Mouse (Mus musculus): ENCODE measurements around the gene Phrf1. TPM values are rescaled to one million over a fixed set of nuclear protein-coding genes. Genes with fewer than 3 reads are reported as not detected.
"Not testable (repeated sequence)": the region's sequence is repeated elsewhere in the genome, so short reads cannot be mapped to it uniquely, and the experiment has no call there.

The Phrf1 gene
- polyA plus RNA-seq, 1 experiment from 2014 or later: 78.3 TPM

DNA sequence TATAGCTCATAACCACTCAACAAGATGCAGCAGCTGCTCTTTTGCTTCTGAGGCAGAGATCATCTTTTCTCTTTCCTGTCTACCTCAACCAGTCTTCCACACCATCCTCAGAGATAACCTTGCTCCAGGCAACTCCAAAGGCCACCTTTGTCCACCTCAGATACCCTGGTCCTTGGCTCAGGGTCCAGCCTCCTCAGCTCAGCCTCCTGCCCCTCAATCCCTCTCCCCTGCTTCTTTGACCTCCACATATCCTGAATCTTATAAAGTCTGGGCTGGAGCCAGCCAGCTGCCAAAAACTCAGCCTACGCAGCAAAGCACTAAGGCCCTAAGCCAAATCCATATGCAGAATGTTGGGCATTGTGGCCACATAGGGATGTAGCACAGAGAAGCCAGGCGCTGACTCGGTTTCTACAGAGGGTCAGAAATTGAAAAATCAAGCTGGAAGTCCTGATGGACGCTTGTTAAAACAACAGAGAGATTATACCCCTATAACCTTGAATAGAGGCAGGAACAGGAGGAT is 5.8 kb upstream of the Phrf1 start:
- Histone ChIP-seq H3K27ac (peak overlapping the region; percentile 94), H3K4me1 (peaks cover 45% of the 10 kb centered on the region), H3K9me3 (replicated peaks) (no peaks in the 10 kb centered on the region), H3K4me2 (peak overlapping the region; percentile 93; the same call in 1 of the 2 replicates), H3K4me3 (replicated peaks) (no peak overlapping the region), H3K36me3 (peaks cover 20% of the 10 kb centered on the region), H3K27me3 (no peaks in the 10 kb centered on the region), H3K9ac (peak overlapping the region; percentile 42; the same call in 1 of the 2 replicates)
- no peak for ATAC-seq (replicated peaks; ENCODE audit: low FRiP score)
- WGBS: 83% methylated on average over 4 of the region's 4 CpGs

DNA sequence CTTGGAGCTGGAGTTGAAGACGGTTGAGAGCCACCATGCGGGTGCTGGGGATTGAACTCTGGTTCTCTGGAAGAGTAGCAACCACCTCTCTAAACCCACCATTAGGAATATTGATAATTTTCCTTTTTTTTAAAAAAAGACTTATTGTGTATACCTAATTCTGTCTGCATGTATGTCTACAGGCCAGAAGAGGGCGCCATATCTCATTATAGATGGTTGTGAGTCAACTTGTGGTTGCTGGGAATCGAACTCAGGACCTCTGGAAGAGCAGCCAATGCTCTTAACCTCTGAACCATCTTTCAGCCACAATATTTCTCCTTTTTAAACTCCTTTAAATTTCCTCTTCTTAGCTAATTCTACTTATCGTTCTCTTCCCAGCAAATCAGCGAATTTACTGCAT is 2.0 kb upstream of the Phrf1 start:
- Histone ChIP-seq H3K9ac (no peak overlapping the region), H3K9me3 (replicated peaks) (no peaks in the 10 kb centered on the region), H3K36me3 (peaks cover 11% of the 10 kb centered on the region), H3K4me3 (replicated peaks) (no peak overlapping the region), H3K4me1 (peaks cover 39% of the 10 kb centered on the region), H3K4me2 (no peak overlapping the region), H3K27ac (no peak overlapping the region), H3K27me3 (no peaks in the 10 kb centered on the region)
- 83% methylated on average over 6 of the region's 6 CpGs for WGBS
- ATAC-seq (replicated peaks; ENCODE audit: low FRiP score): no peak

DNA sequence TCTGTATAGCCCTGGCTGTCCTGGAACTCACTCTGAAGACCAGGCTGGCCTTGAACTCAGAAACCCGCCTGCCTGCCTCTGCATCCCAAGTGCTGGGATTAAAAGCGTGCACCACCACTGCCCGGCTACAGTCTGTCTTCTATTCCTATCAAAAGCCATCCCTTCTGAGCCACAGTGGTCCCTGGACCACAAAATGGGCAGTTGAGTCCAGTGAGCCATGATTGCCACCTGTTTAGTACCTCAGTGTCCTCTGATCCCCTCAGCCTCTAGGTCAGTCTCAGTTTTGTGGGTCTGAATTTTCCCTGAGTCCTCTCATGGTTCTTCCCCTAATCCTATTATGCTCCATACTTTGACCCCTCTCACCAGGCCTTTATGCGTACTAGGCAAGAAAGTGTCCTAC is 788 bp upstream of the Phrf1 start:
- H3K9ac ChIP-seq: 0 out of 2 replicates have a peak overlapping the region, but pooled peaks have one; percentile 94
- 80% methylated on average over 4 of the region's 4 CpGs for WGBS

DNA sequence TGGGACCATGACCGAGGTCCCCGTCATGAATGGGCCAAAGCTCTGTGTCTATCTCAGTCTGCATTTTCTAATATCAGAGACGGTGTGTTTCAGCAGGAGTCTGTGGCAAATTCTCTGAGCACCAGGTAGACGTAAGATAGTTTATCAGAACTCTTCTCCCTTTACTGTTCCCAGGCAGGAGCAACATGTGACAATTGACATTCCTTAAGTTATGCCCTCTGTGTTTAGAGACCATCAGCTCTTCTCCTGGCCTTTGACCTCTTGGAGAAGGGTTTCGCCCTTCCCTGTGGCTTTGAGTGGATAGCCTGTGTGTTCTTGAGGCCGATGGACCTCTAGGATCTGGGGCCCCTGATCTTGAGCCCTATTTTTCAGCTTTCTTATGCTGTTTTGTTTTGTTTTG is 1.1 kb downstream of the Phrf1 start:
- Histone ChIP-seq H3K4me2 (peak overlapping the region; percentile 84), H3K27ac (no peak overlapping the region), H3K27me3 (no peaks in the 10 kb centered on the region), H3K36me3 (peaks cover 43% of the 10 kb centered on the region), H3K4me3 (replicated peaks) (peak overlapping the region; percentile 82), H3K4me1 (peaks cover 24% of the 10 kb centered on the region), H3K9me3 (replicated peaks) (no peaks in the 10 kb centered on the region), H3K9ac (peak overlapping the region; percentile 94)
- no peak for ATAC-seq (replicated peaks; ENCODE audit: low FRiP score)
- WGBS: 59% methylated on average over 6 of the region's 6 CpGs

More for the DNA sequence above, 788 bp upstream of the Phrf1 start:
- Histone ChIP-seq H3K27me3 (no peaks in the 10 kb centered on the region), H3K36me3 (peaks cover 24% of the 10 kb centered on the region), H3K27ac (peak overlapping the region; percentile 98; the same call in 1 of the 2 replicates), H3K9me3 (replicated peaks) (no peaks in the 10 kb centered on the region), H3K4me2 (peak overlapping the region; percentile 84), H3K4me3 (replicated peaks) (peak overlapping the region; percentile 82), H3K4me1 (peaks cover 28% of the 10 kb centered on the region)
- peak; percentile 2; the same call in 1 of the 2 replicates for ATAC-seq (replicated peaks; ENCODE audit: low FRiP score)

DNA sequence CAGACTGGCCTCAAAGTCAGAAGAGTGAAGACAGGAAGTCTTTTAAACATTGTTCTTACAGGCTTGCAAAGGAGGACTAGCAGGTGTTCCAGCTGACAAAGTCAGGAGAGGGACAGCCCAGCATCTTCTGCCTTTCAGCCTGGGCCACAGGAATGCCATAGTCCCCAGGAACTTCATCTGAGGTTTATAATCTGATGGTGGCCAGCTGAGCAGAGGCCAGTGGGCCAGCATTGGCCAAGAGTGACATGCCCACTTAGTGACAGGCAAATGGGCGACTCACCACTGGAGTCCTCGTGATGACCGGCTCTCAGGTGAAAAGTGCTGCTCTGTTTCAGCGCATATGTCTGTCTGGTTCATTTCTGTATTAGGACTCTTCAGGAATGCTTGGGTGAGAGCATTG is 2.0 kb downstream of the Phrf1 start:
- Histone ChIP-seq H3K4me3 (replicated peaks) (peak overlapping the region; percentile 82), H3K4me2 (peak overlapping the region; percentile 84; the same call in 1 of the 2 replicates), H3K9ac (0 out of 2 replicates have a peak overlapping the region, but pooled peaks have one; percentile 94), H3K4me1 (peaks cover 24% of the 10 kb centered on the region), H3K27ac (no peak overlapping the region), H3K9me3 (replicated peaks) (no peaks in the 10 kb centered on the region), H3K36me3 (peaks cover 52% of the 10 kb centered on the region), H3K27me3 (no peaks in the 10 kb centered on the region)
- no peak for ATAC-seq (replicated peaks; ENCODE audit: low FRiP score)
- 93% methylated on average over 4 of the region's 4 CpGs for WGBS

DNA sequence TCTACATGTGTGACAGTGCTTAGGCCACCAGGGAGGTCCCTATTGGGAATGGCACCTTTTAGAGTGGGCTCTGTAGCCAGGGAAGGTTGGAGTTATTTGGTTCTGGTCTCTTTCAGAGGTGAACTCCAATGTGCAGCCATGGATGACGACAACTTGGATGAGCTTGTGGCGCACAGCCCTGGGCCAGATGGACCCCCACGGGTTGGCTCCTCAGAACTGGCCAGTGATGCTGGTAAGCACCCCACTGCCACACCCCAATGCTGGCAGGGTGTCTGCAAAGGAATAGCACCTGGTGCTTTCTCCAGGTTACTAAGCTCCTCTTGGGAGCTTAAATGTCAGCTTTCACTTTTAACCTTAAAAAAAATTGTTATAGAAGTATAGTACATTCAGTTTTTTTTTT is 2.5 kb downstream of the Phrf1 start:
- H3K9me3 ChIP-seq (replicated peaks): no peaks in the 10 kb centered on the region
- H3K4me1 ChIP-seq: peaks cover 24% of the 10 kb centered on the region
- peaks cover 57% of the 10 kb centered on the region for H3K36me3 ChIP-seq
- 86% methylated on average over 3 of the region's 3 CpGs for WGBS
- H3K9ac ChIP-seq: no peak overlapping the region
- no peaks in the 10 kb centered on the region for H3K27me3 ChIP-seq
- H3K4me2 ChIP-seq: no peak overlapping the region
- no peak overlapping the region for H3K27ac ChIP-seq
- no peak overlapping the region for H3K4me3 ChIP-seq (replicated peaks)
- no peak for ATAC-seq (replicated peaks; ENCODE audit: low FRiP score)

DNA sequence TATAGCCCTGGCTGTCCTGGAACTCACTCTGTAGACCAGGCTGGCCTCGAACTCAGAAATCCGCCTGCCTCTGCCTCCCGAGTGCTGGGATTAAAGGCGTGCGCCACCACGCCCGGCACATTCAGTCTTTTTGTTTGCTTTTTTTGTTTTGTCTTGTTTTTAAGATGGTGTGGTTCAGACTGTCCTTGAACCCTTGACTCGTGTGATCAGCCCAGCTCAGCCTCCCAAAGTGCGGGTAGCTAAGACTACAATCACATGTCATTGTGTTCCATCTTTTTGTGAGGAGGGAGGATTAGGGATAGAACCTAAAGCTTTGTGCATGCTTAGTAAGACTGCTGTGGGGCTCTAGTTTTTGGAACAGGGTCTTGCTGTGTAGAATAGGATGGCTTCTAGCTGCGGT is 3.0 kb downstream of the Phrf1 start:
- peaks cover 61% of the 10 kb centered on the region for H3K36me3 ChIP-seq
- no peak overlapping the region for H3K9ac ChIP-seq
- no peak overlapping the region for H3K27ac ChIP-seq
- no peak overlapping the region for H3K4me2 ChIP-seq
- 95% methylated on average over 10 of the region's 10 CpGs for WGBS
- H3K4me1 ChIP-seq: peaks cover 24% of the 10 kb centered on the region
- ATAC-seq (replicated peaks; ENCODE audit: low FRiP score): no peak
- H3K27me3 ChIP-seq: no peaks in the 10 kb centered on the region
- H3K4me3 ChIP-seq (replicated peaks): no peak overlapping the region
- no peaks in the 10 kb centered on the region for H3K9me3 ChIP-seq (replicated peaks)

DNA sequence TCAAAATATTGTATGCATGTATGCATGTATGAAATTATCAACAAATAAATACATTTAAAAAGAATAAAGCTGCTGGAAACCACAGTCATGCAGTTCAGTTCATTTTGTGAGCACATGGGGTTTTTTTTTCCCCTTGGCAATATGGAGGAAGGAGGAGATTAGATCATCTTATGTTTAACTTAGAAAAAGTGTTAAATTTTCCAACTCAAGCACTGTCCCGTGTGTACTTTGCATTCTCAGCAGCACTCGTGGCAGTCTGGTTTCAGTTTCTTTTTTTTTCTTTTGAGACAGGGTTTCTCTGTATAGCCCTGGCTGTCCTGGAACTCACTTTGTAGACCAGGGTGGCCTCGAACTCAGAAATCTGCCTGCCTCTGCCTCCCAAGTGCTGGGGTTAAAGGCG is 21.9 kb downstream of the Phrf1 start:
- H3K4me3 ChIP-seq (replicated peaks); H3K27ac ChIP-seq; H3K9ac ChIP-seq; H3K27me3 ChIP-seq; H3K4me2 ChIP-seq; ATAC-seq (replicated peaks; ENCODE audit: low FRiP score); H3K4me1 ChIP-seq; H3K9me3 ChIP-seq (replicated peaks): not testable (repeated sequence)
- H3K36me3 ChIP-seq: peaks cover 98% of the 10 kb centered on the region
- 92% methylated on average over 4 of the region's 4 CpGs for WGBS

DNA sequence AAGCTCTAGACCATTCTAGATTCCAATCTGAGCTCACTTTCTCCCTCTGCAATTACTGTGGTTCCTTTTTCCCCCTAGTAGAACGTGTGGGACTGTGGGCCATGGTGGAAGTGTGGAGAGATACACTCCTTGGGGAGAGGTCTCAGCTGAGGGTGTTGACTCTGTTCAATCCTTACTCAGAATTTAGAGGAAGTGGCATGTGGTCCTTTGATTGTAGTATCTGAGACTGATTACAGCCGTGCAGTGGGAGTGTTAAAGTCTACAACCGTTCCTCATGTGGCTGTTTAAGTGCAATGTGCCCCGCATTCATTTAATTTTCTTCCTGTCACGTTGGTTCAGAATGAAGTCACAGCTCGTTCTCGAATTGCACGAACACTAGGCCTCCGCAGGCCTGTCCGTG is 27.6 kb downstream of the Phrf1 start:
- 93% methylated on average over 10 of the region's 10 CpGs for WGBS
- Histone ChIP-seq H3K36me3 (peaks cover 98% of the 10 kb centered on the region), H3K27ac (no peak overlapping the region), H3K9me3 (replicated peaks) (no peaks in the 10 kb centered on the region), H3K9ac (no peak overlapping the region), H3K27me3 (no peaks in the 10 kb centered on the region), H3K4me3 (replicated peaks) (no peak overlapping the region), H3K4me2 (no peak overlapping the region), H3K4me1 (no peaks in the 10 kb centered on the region)
- no peak for ATAC-seq (replicated peaks; ENCODE audit: low FRiP score)

DNA sequence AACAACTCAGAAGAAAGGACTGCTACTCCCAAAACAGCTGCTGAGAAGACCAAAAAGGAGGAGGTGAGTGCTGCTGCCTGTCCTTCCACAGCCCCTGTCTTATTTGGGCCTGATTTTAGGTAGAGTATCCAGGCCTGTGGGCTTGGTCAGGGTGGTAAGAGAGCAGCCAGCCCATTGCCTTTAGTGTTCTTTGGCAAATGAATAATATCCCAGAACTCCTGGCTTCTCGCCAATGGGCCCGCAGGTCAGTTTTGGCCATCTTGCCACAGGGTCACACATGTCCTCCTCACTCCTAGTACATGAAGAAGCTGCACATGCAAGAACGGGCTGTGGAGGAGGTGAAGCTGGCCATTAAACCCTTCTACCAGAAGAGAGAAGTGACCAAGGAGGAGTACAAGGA is 32.9 kb downstream of the Phrf1 start:
- no peak overlapping the region for H3K4me3 ChIP-seq (replicated peaks)
- H3K4me1 ChIP-seq: peaks cover 22% of the 10 kb centered on the region
- no peak for ATAC-seq (replicated peaks; ENCODE audit: low FRiP score)
- no peak overlapping the region for H3K27ac ChIP-seq
- H3K4me2 ChIP-seq: no peak overlapping the region
- WGBS: 88% methylated on average over 3 of the region's 3 CpGs
- H3K36me3 ChIP-seq: peaks cover 79% of the 10 kb centered on the region
- no peaks in the 10 kb centered on the region for H3K9me3 ChIP-seq (replicated peaks)
- H3K27me3 ChIP-seq: no peaks in the 10 kb centered on the region
- no peak overlapping the region for H3K9ac ChIP-seq

DNA sequence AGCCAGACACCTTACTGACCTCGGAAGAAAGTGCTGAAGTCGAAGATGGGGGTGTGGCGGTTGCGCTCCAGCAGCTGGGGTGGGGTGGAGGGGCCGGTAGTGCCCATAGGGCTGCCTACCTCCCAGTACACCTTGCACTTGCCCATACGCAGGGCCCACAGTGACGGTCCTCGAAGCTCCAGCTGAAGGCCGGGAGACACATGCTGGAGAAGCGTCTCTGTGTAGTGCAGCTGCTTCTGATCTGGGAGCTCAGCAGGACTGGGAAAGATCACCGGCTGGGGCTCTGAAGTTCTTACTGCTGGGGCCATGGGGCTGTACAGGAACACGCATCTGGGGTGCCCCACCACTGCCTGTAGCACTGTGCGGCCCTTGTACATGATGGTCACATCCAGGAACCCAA is 35.1 kb downstream of the Phrf1 start:
- no peaks in the 10 kb centered on the region for H3K27me3 ChIP-seq
- no peak overlapping the region for H3K4me3 ChIP-seq (replicated peaks)
- WGBS: 92% methylated on average over 13 of the region's 13 CpGs
- no peak overlapping the region for H3K4me2 ChIP-seq
- H3K4me1 ChIP-seq: peaks cover 24% of the 10 kb centered on the region
- no peak overlapping the region for H3K27ac ChIP-seq
- no peaks in the 10 kb centered on the region for H3K9me3 ChIP-seq (replicated peaks)
- H3K9ac ChIP-seq: no peak overlapping the region
- ATAC-seq (replicated peaks; ENCODE audit: low FRiP score): no peak; the same call in 1 of the 2 replicates
- H3K36me3 ChIP-seq: peaks cover 57% of the 10 kb centered on the region

DNA sequence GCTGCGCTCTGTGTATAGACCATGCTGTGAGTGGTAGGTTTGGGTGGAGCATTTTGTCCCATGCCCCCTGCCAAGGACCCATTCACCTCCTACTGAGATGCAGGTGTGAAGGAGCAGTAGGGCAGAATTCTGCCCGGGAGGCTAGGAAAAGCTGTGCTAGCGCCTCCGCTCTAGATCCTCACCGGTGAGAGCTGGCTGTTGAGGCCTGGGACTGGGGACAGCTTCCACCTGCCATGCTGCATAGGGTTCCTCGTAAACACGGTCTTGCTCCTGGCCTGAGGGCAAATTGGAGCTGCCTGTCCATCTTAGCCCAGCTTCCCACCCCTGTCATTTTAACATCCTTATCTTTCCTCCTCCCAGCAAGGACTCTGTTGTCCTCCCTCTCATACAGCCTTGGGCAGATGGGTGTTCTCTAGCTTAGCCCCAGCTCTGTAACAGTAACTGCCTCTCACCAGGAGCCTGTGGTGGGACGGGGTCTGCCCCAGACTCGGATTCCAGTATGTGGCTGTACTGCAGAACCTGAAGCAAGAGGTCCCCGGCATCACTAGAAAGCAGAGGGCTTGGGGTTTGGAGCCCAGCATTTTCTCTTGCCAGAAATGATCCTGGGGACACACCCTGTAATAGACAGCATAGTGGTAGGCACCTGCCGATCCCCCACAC is 35.6 kb downstream of the Phrf1 start:
- Histone ChIP-seq H3K4me1 (peaks cover 24% of the 10 kb centered on the region), H3K4me2 (no peak overlapping the region), H3K9ac (no peak overlapping the region), H3K27ac (no peak overlapping the region), H3K9me3 (replicated peaks) (no peaks in the 10 kb centered on the region), H3K36me3 (peaks cover 52% of the 10 kb centered on the region), H3K27me3 (no peaks in the 10 kb centered on the region), H3K4me3 (replicated peaks) (no peak overlapping the region)
- ATAC-seq (replicated peaks; ENCODE audit: low FRiP score): no peak
- WGBS: 77% methylated on average over 11 of the region's 11 CpGs

Measured in kidney, embryonic 15.5 days (tissue).